Mouse (Mus musculus) megakaryocyte progenitor cell, adult 5-6 weeks (primary cell): ENCODE measurements around the gene Gm11032. TPM values are rescaled to one million over a fixed set of nuclear protein-coding genes. Genes with fewer than 3 reads are reported as not detected.
"Not testable (repeated sequence)": the region's sequence is repeated elsewhere in the genome, so short reads cannot be mapped to it uniquely, and the experiment has no call there.

Experiments
- ATAC-seq: replicated peaks from 2 replicates; pipeline ENCODE4 v1.8.0; 2016; ENCODE audit warnings: mild to moderate bottlenecking, moderate TSS enrichment, inconsistent platforms; ENCODE audit not compliant: poor library complexity
- total RNA-seq, 2 experiments: library from RNA; stranded (forward) in 1 of 2; stranded (reverse) in 1 of 2; fragments of 157-497, 149-512 nt in 1 of 2; fragments of 200-1000 nt in 1 of 2; gene quantifications; 2 replicates each; pipeline versions ENCODE4 v1.2.3 to v1.2.4; 2015 to 2017

The Gm11032 gene
- total RNA-seq, 2 experiments from 2014 or later = not detected

GRCm38 (mm10) chr11:4622997-4623396 lies 3.1 kb downstream of the Gm11032 start:
- no peak for ATAC-seq

GRCm38 (mm10) chr11:4625931-4626330 lies 6.1 kb downstream of the Gm11032 start:
- no peak for ATAC-seq

- no peak for ATAC-seq
These were observed 7.8 kb downstream of the Gm11032 start for GRCm38 (mm10) chr11:4627636-4628035.

GRCm38 (mm10) chr11:4629861-4630280 lies 10.0 kb downstream of the Gm11032 start:
- ATAC-seq = no peak

- ATAC-seq = no peak
These were observed 13.6 kb downstream of the Gm11032 start for GRCm38 (mm10) chr11:4633420-4633819.

- no peak for ATAC-seq
These were observed 14.5 kb downstream of the Gm11032 start for GRCm38 (mm10) chr11:4634395-4634794.

- peak; percentile 3; the same call in 1 of the 2 replicates for ATAC-seq
These were observed 17.0 kb downstream of the Gm11032 start for GRCm38 (mm10) chr11:4636782-4637342.

GRCm38 (mm10) chr11:4637534-4638234 lies 17.8 kb downstream of the Gm11032 start, which contains the start of gene Ascc2:
Gene Ascc2, plus strand, starts transcription at chr11:4637747.
- peak; percentile 97 for ATAC-seq

GRCm38 (mm10) chr11:4638261-4638660 lies 18.4 kb downstream of the Gm11032 start:
- 0 out of 2 replicates have a peak, but pooled peaks have one; percentile 5 for ATAC-seq

GRCm38 (mm10) chr11:4641185-4641584 lies 21.3 kb downstream of the Gm11032 start:
- no peak for ATAC-seq

GRCm38 (mm10) chr11:4643722-4644121 lies 23.9 kb downstream of the Gm11032 start:
- no peak for ATAC-seq

GRCm38 (mm10) chr11:4645180-4645579 lies 25.3 kb downstream of the Gm11032 start:
- not testable (repeated sequence) for ATAC-seq

GRCm38 (mm10) chr11:4646409-4646808 lies 26.5 kb downstream of the Gm11032 start:
- ATAC-seq = no peak

- peak; percentile 78 for ATAC-seq
These were observed 40.0 kb downstream of the Gm11032 start for GRCm38 (mm10) chr11:4659818-4660217.

- no peak for ATAC-seq
These were observed 40.6 kb downstream of the Gm11032 start for GRCm38 (mm10) chr11:4660309-4661025.

GRCm38 (mm10) chr11:4661324-4661723 lies 41.5 kb downstream of the Gm11032 start:
- ATAC-seq = peak; percentile 66

- no peak for ATAC-seq
These were observed 42.1 kb downstream of the Gm11032 start for GRCm38 (mm10) chr11:4661871-4662495.

- no peak for ATAC-seq
These were observed 42.6 kb downstream of the Gm11032 start for GRCm38 (mm10) chr11:4662496-4662878.
